Mouse (Mus musculus) naive thymus-derived CD4-positive, alpha-beta T cell, adult 2 months (primary cell): ENCODE data around the gene Slc1a6.
"Not testable (repeated sequence)": the region's sequence is repeated elsewhere in the genome, so short reads cannot be mapped to it uniquely, and the experiment has no call there.

Experiments
- DNase-seq: peaks from one replicate; pipeline ENCODE4 v3.0.0-alpha.2; 2011; ENCODE audit warnings: low read depth

Slc1a6 gene

DNA sequence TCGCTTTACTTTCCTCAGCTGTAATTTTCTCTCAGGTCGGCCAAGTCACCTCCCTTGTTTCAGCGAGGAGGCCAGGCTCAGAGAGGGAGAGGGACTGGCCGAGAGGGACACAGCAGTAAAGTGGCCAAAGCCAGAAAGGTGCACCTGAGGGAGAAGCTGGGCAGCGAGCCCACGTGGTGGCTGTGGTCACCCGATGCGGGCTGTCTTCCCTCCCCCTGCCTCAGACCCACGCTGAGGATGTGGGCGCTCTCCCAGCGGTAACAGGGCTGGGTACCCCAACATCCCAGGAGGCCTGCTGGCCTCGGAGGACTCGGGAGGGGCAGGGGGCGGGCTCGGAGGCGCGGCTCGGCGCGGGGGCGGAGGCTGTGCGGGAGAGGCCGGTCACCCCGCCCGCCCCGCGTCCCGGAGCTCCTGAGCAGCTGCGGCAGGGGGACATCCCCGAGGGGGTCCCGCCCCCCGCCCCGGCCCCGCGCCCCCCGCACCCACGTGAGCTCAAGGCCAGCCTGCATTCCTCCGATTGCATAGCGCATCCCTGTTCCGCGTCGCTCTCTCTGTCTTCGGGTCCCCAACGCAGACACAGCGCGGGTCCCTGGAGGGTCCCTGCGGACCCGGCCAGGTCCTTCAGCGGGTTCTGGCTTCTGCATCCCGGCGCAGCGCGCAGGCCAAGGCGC is at the start of gene Slc1a6:
TSS of gene Slc1a6 (plus strand) at position 516 of the 671 bp plus-strand sequence.
- DNase-seq: no peak

GRCm38 (mm10) chr10:78739821-78740220 is 40.5 kb upstream of the Slc1a6 start:
- no peak for DNase-seq

DNA sequence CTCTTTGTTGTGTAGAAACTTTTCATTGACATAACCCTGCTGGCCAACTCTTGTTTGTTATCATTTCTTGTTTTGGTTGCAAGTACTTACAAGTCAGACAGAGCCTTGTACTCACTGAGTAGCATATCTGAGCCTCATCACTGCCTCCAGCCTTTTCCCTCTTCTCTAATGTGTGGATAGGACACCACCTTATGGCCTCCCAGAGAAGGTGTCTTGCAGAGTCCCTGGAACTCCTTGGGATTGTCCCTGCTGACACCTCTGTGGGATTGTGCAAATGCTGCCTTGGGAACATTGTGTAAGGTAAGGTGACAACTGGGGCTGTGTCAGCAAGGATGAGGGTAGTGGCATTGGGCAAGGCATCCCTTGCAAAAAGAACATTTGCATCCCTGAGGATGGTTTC is 36.6 kb upstream of the Slc1a6 start:
- DNase-seq: no peak

GRCm38 (mm10) chr10:78745453-78746232 is 34.7 kb upstream of the Slc1a6 start:
- no peak for DNase-seq

- DNase-seq: no peak
These were observed 33.1 kb upstream of the Slc1a6 start for GRCm38 (mm10) chr10:78747035-78747721.

GRCm38 (mm10) chr10:78748161-78748560 is 32.1 kb upstream of the Slc1a6 start:
- no peak for DNase-seq

DNA sequence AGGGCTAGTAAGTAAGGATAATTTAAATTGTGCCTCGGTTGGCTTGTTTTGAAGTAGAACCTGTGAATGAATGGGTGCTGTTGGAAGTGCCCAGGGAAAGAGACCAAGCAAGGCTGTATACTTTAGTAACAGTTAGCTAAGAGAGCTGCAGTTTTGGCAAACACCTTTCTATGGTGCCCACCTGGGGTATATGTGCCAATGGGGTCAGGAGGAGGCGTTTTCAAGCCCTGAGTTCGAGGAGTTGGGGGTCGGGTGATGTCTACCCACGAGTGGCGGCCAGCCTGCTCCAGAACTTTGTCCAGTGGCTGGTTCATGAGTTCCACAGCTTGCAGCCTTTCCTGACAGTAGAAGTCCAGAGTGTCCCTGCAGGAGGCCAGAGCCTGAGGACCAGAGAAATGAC is 31.4 kb upstream of the Slc1a6 start:
- no peak for DNase-seq

DNA sequence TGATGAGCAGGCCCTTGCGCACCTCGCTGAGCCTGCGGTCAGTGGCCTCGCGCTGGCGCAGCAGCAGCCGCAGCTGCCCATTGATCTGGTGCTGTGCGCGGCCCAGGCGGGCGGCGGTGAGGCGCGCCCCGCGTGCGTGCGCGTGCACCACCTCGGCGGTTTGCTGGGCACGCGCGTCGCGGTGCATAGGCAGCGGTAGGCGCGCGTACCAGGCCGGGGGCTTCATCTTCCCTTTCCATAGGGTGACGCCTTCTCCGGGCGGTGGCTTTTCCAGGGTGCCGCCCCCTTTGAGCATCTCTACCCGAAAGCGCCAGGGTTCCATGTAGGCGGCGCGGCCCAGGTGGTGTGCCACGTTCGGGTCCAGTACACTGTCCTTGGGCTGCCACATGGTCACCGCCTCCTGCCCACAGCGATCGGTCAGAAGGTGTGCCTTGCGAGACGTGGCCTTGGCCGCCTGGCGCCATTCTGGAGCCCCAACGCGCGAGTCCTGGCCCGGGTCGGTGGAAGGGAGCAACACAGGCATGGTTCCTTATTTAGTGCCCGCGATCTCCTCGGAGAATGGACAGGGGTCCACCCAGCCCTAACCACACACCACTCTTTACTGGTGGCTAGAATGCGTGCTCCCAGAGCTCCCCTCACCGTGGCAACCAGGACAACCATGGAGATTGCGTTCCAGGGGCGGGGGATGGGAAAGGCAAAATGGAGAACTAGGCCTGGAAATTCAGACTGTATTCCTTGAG is 27.7 kb upstream of the Slc1a6 start, which contains the start of gene Ccdc105:
TSS of gene Ccdc105 (minus strand) at position 614 of the 740 bp plus-strand sequence.
- DNase-seq: no peak

GRCm38 (mm10) chr10:78756021-78756420 is 24.3 kb upstream of the Slc1a6 start:
- DNase-seq: peak; percentile 41

DNA sequence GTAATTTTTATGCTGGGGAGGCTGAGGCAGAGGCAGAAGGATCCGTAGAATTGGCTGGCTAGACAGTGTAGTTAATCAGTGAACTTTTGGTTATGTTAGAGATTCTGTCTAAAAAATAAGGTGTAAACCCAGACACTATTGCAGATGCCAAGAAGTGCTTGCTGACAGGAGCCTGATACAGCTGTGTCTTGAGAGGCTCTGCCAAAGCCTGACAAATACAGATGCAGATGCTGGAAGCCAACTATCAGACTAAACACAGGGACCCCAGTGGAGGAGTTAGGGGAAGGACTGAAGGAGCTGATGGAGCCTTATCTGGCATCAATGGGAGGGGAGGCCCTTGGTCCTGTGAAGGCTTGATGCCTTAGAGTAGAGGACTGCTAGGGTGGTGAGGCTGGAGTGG is 14.7 kb upstream of the Slc1a6 start:
- DNase-seq: no peak

DNA sequence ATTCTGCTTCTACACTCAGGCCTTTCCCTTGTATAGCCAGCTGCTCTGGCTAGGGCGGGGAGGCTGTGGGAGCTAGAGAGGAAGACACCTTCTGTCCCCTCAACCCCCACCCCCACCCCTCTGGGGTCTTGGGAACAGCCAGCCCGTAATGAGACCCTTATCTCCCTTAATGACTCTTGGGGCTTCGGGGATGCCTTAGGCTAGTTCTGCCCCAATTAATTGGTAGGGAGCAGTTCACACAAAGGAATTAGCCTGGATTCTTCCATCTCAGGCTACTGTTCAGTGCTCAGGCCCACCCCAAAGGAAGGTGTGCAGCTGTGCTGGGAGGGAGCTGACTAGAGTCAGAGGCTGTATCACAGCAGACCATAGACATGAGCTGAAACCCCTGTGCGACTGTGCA is 4.5 kb upstream of the Slc1a6 start:
- DNase-seq: no peak

- DNase-seq: no peak
These were observed 769 bp upstream of the Slc1a6 start for GRCm38 (mm10) chr10:78779527-78779926.

DNA sequence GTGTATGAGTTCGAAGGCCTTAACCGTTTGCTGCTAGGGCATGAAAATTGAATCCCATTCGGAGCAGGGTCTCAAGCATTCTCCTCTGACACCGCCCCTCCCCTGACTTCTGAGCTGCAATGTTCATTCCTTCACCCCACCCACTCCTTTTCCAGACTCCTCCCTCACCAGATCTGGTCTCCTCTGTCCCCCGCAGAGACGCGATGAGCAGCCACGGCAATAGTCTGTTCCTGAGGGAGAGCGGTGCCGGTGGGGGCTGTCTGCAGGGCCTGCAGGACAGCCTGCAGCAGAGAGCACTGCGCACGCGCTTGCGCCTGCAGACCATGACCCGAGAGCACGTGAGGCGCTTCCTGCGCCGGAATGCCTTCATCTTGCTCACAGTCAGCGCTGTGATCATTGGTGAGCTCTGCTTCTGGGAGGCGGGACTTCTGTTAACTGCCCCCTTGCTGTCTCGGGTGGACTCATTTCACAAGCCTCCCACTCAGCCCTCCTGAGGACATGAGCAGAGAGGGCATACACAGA is 7.3 kb downstream of the Slc1a6 start:
- no peak for DNase-seq

GRCm38 (mm10) chr10:78790561-78790960 is 10.3 kb downstream of the Slc1a6 start:
- no peak for DNase-seq

GRCm38 (mm10) chr10:78801449-78801848 is 21.2 kb downstream of the Slc1a6 start:
- no peak for DNase-seq

DNA sequence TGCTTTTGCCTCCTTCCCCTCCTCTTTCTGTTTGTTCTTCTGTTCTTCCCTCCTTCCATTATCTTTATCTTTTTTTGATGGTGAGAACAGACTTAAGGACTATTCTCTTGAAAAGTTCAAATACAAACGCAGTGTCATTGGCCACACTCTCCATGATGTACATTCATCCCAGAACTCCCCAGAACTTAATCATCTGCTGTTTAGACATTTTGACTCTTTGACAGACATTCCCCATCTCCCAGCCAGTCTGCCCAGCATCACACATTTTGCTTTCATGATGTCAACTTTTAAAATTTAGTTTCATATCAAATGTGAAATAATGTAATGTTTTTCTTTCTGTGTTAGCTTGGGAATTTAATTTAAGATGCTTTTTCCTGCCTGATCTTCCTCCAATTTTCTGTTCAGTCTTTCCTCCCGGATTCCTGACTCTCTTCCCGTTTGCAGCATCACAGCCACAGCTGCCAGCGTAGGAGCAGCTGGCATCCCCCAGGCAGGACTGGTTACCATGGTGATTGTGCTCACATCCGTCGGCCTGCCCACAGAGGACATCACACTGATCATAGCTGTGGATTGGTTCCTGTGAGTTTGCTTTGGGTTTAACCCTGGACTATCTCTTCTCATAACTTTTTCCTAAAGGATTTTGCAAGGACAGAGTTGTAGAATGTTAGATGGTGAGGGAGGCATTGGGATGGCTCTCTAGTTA is 32.2 kb downstream of the Slc1a6 start:
- DNase-seq: no peak

DNA sequence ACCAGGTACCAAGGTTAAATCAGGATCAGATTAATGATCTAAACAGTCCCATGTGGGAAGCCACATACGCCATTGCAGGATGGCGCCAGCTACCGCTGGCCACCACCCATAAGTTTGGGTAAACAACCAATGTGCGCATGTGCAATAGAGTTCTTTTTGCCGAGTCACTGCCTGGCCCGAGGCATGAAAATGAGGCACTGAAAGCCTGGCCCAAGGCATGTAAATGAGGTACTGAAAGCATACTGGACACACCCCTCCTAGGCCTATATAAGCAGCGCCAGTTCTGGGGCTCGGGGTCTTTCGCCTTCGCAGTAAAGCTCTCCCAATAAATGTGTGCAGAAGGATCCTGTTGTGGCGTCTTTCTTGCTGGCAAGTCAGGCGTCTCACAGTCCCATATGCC is 60.2 kb downstream of the Slc1a6 start:
- not testable (repeated sequence) for DNase-seq

- DNase-seq: no peak
These were observed 71.8 kb downstream of the Slc1a6 start, which contains the start of gene Olfr1356 for GRCm38 (mm10) chr10:78852066-78852465. Gene Olfr1356, minus strand, starts transcription at chr10:78852166.
